Mouse (Mus musculus): ENCODE measurements around the gene Kcnma1. TPM values are rescaled to one million over a fixed set of nuclear protein-coding genes. Genes with fewer than 3 reads are reported as not detected.

Kcnma1 gene
- polyA plus RNA-seq, 1 experiment from 2014 or later: 6.0 TPM

- 80% methylated on average over 6 of the region's 6 CpGs for WGBS
- Histone ChIP-seq H3K27ac (ENCODE audit: low read length) (no peak overlapping the region), H3K4me2 (ENCODE audit: low read depth, low read length) (no peak overlapping the region), H3K27me3 (replicated peaks; ENCODE audit: control insufficient read depth, insufficient read depth, low read length) (no peaks in the 10 kb centered on the region), H3K4me1 (ENCODE audit: control insufficient read depth, insufficient read depth, low read length) (no peaks in the 10 kb centered on the region), H3K9me3 (ENCODE audit: control insufficient read depth, low read length) (no peaks in the 10 kb centered on the region), H3K36me3 (ENCODE audit: control insufficient read depth, insufficient read depth, low read length) (no peaks in the 10 kb centered on the region), H3K4me3 (ENCODE audit: low read length) (no peak overlapping the region), H3K9ac (ENCODE audit: low read depth, low read length) (no peak overlapping the region)
- ATAC-seq: no peak
These were observed 79.3 kb downstream of the Kcnma1 start for GRCm38 (mm10) chr14:23935016-23935415.

- H3K27ac ChIP-seq (ENCODE audit: low read length): no peak overlapping the region
- H3K4me2 ChIP-seq (ENCODE audit: low read depth, low read length): no peak overlapping the region
- no peak overlapping the region for H3K4me3 ChIP-seq (ENCODE audit: low read length)
- H3K36me3 ChIP-seq (ENCODE audit: control insufficient read depth, insufficient read depth, low read length): no peaks in the 10 kb centered on the region
- ATAC-seq: no peak
- no peak overlapping the region for H3K9ac ChIP-seq (ENCODE audit: low read depth, low read length)
- WGBS: 62% methylated on average over 6 of the region's 6 CpGs
- no peaks in the 10 kb centered on the region for H3K27me3 ChIP-seq (replicated peaks; ENCODE audit: control insufficient read depth, insufficient read depth, low read length)
- no peaks in the 10 kb centered on the region for H3K4me1 ChIP-seq (ENCODE audit: control insufficient read depth, insufficient read depth, low read length)
- H3K9me3 ChIP-seq (ENCODE audit: control insufficient read depth, low read length): no peaks in the 10 kb centered on the region
These were observed 82.6 kb downstream of the Kcnma1 start for GRCm38 (mm10) chr14:23931671-23932071.

DNA sequence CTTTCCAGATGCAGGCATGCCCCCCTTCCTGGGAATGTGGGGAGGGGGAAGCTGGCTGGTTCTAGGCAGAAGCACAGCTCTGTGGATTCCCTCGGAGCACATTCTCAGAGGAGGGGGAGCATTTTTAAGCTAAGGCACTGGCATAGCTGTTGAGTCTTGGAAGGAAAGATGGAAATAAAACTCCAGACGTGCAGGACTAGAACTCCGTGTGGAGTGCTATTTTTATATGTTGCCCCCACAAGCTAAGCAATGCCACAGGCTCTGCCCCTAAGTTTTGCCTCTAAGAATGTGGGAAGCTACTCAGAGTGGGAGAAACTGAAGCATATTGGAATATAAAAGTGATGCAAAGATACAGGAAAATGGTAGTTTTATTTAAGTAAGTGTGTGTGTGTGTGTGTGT lies 85.1 kb downstream of the Kcnma1 start:
- 73% methylated on average over 3 of the region's 3 CpGs for WGBS
- no peak for ATAC-seq

DNA sequence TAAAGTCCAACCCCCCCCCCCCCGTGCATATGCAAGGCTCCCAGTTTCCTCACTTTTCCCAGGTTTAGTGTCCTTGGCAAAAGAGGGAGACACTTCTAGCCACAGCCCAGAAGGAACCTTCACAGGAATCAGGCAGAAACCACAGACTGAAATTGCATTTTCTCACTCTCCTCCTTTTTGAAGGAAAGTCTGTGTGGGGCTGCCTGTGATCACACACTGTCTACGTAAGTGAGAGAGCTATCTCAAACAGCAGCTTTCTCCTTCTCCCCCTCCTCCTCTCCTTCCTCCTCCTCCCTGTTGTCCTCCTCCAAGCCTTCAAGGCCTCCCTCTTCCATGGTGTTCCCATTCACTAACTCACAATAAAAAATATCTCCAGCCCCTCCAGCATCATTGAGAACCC lies 90.9 kb downstream of the Kcnma1 start:
- WGBS: 73% methylated on average over 2 of the region's 2 CpGs
- H3K27me3 ChIP-seq (replicated peaks; ENCODE audit: control insufficient read depth, insufficient read depth, low read length): no peaks in the 10 kb centered on the region

More for the DNA sequence above, 85.1 kb downstream of the Kcnma1 start:
- Histone ChIP-seq H3K27me3 (replicated peaks; ENCODE audit: control insufficient read depth, insufficient read depth, low read length) (no peaks in the 10 kb centered on the region), H3K27ac (ENCODE audit: low read length) (no peak overlapping the region), H3K36me3 (ENCODE audit: control insufficient read depth, insufficient read depth, low read length) (no peaks in the 10 kb centered on the region), H3K4me2 (ENCODE audit: low read depth, low read length) (no peak overlapping the region), H3K9ac (ENCODE audit: low read depth, low read length) (no peak overlapping the region), H3K4me3 (ENCODE audit: low read length) (no peak overlapping the region), H3K4me1 (ENCODE audit: control insufficient read depth, insufficient read depth, low read length) (no peaks in the 10 kb centered on the region), H3K9me3 (ENCODE audit: control insufficient read depth, low read length) (no peaks in the 10 kb centered on the region)

GRCm38 (mm10) chr14:23922755-23923154 lies 91.5 kb downstream of the Kcnma1 start:
- Histone ChIP-seq H3K4me3 (ENCODE audit: low read length) (no peak overlapping the region), H3K4me2 (ENCODE audit: low read depth, low read length) (no peak overlapping the region), H3K27me3 (replicated peaks; ENCODE audit: control insufficient read depth, insufficient read depth, low read length) (no peaks in the 10 kb centered on the region), H3K36me3 (ENCODE audit: control insufficient read depth, insufficient read depth, low read length) (no peaks in the 10 kb centered on the region), H3K9me3 (ENCODE audit: control insufficient read depth, low read length) (no peaks in the 10 kb centered on the region), H3K9ac (ENCODE audit: low read depth, low read length) (no peak overlapping the region), H3K4me1 (ENCODE audit: control insufficient read depth, insufficient read depth, low read length) (no peaks in the 10 kb centered on the region), H3K27ac (ENCODE audit: low read length) (no peak overlapping the region)
- ATAC-seq: no peak
- WGBS: 77% methylated on average over 3 of the region's 3 CpGs

More for the DNA sequence above, 90.9 kb downstream of the Kcnma1 start:
- H3K9me3 ChIP-seq (ENCODE audit: control insufficient read depth, low read length): no peaks in the 10 kb centered on the region
- no peaks in the 10 kb centered on the region for H3K4me1 ChIP-seq (ENCODE audit: control insufficient read depth, insufficient read depth, low read length)
- no peak for ATAC-seq
- H3K36me3 ChIP-seq (ENCODE audit: control insufficient read depth, insufficient read depth, low read length): no peaks in the 10 kb centered on the region
- H3K9ac ChIP-seq (ENCODE audit: low read depth, low read length): no peak overlapping the region
- H3K27ac ChIP-seq (ENCODE audit: low read length): no peak overlapping the region
- H3K4me2 ChIP-seq (ENCODE audit: low read depth, low read length): no peak overlapping the region
- H3K4me3 ChIP-seq (ENCODE audit: low read length): no peak overlapping the region

DNA sequence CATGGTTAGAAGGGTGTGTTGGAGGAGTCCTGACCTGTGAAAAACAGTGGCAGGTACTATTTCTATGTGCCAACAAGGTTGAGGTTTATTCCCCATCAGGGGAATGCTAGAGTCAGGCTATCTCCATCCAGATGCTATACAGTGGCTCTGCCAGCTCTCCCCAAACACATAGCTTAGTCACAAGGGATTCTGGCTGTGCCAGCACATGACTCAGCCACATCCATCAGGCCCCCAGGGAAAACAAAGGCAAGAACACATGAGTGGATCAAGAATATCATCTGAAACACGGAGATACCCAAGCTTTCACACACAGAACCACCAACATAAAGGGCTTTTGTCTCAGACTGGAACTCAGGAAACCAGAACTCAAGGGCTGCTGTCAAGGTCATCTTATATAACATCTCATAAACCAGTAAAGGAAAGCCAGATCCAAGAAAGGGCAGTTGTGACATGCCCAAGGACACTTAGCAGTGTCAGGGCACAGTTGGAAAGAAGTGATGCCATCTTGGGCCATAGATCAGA lies 103.1 kb downstream of the Kcnma1 start:
- no peak for ATAC-seq
- Histone ChIP-seq H3K9ac (ENCODE audit: low read depth, low read length) (no peak overlapping the region), H3K4me2 (ENCODE audit: low read depth, low read length) (no peak overlapping the region), H3K27ac (ENCODE audit: low read length) (no peak overlapping the region), H3K4me1 (ENCODE audit: control insufficient read depth, insufficient read depth, low read length) (no peaks in the 10 kb centered on the region), H3K36me3 (ENCODE audit: control insufficient read depth, insufficient read depth, low read length) (no peaks in the 10 kb centered on the region), H3K27me3 (replicated peaks; ENCODE audit: control insufficient read depth, insufficient read depth, low read length) (no peaks in the 10 kb centered on the region), H3K4me3 (ENCODE audit: low read length) (no peak overlapping the region), H3K9me3 (ENCODE audit: control insufficient read depth, low read length) (no peaks in the 10 kb centered on the region)
- 61% methylated on average over 1 of the region's 1 CpGs for WGBS

DNA sequence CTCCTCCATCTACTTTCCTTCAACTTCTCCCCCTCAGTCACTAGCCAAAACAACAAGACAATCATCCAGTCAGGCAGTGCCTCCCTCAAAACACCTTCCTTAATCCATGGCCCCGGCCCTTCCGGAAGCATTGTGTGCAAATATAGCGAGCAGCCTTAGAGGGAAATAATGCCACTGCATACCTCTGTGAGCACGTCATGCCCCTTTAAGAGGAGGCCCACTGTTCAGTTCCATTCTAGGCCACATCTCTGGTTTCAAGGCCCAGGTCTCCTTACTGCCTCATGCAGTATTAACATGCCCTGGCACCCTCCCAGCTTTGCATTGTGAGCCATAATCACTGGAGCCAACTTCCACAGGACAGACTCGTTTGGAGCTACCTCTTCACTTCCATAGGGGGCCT lies 105.7 kb downstream of the Kcnma1 start:
- Histone ChIP-seq H3K36me3 (ENCODE audit: control insufficient read depth, insufficient read depth, low read length) (no peaks in the 10 kb centered on the region), H3K27ac (ENCODE audit: low read length) (no peak overlapping the region), H3K4me1 (ENCODE audit: control insufficient read depth, insufficient read depth, low read length) (no peaks in the 10 kb centered on the region), H3K4me3 (ENCODE audit: low read length) (no peak overlapping the region), H3K9me3 (ENCODE audit: control insufficient read depth, low read length) (no peaks in the 10 kb centered on the region), H3K27me3 (replicated peaks; ENCODE audit: control insufficient read depth, insufficient read depth, low read length) (no peaks in the 10 kb centered on the region), H3K4me2 (ENCODE audit: low read depth, low read length) (no peak overlapping the region), H3K9ac (ENCODE audit: low read depth, low read length) (no peak overlapping the region)
- 61% methylated on average over 5 of the region's 5 CpGs for WGBS
- no peak for ATAC-seq

DNA sequence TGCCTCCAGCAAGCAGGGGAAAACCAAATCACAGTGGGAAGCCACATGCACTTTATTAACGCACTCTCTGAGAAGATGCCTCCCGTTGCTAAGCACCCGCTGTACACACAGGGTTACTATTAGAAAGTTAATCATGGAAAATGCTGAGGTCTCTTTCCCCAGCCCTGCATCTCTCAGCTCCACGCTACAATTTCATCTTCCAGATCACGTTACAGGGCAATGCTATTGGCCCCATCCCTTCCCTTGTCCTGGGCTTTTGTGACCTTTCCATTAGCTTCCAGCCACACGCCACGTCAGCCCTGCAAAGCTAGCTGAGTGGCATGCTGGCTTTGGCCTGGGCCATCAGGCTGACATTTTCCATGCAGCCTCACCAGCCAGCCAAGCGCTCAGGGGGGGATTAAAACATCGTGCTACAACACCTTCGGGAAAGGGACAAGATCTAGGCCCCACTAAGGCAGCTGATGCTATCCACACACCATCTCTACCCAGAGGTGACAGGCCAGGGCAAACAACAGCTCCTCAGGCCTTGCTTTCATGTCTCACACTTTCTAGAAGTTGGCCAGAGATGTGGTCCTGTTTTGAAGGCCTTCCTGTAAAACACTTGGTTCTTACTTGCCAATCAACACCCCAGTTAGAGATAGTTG lies 111.5 kb downstream of the Kcnma1 start:
- H3K36me3 ChIP-seq (ENCODE audit: control insufficient read depth, insufficient read depth, low read length): no peaks in the 10 kb centered on the region
- no peaks in the 10 kb centered on the region for H3K27me3 ChIP-seq (replicated peaks; ENCODE audit: control insufficient read depth, insufficient read depth, low read length)
- H3K4me2 ChIP-seq (ENCODE audit: low read depth, low read length): no peak overlapping the region
- H3K4me3 ChIP-seq (ENCODE audit: low read length): no peak overlapping the region
- no peaks in the 10 kb centered on the region for H3K9me3 ChIP-seq (ENCODE audit: control insufficient read depth, low read length)
- no peak for ATAC-seq
- H3K9ac ChIP-seq (ENCODE audit: low read depth, low read length): no peak overlapping the region
- no peak overlapping the region for H3K27ac ChIP-seq (ENCODE audit: low read length)
- peaks cover 3% of the 10 kb centered on the region; the same call in 1 of the 2 replicates for H3K4me1 ChIP-seq (ENCODE audit: control insufficient read depth, insufficient read depth, low read length)
- WGBS: 37% methylated on average over 10 of the region's 10 CpGs

GRCm38 (mm10) chr14:23899462-23899861 lies 114.8 kb downstream of the Kcnma1 start:
- Histone ChIP-seq H3K9me3 (ENCODE audit: control insufficient read depth, low read length) (no peaks in the 10 kb centered on the region), H3K9ac (ENCODE audit: low read depth, low read length) (no peak overlapping the region), H3K4me3 (ENCODE audit: low read length) (no peak overlapping the region), H3K4me1 (ENCODE audit: control insufficient read depth, insufficient read depth, low read length) (peaks cover 3% of the 10 kb centered on the region; the same call in 1 of the 2 replicates), H3K36me3 (ENCODE audit: control insufficient read depth, insufficient read depth, low read length) (no peaks in the 10 kb centered on the region), H3K27me3 (replicated peaks; ENCODE audit: control insufficient read depth, insufficient read depth, low read length) (no peaks in the 10 kb centered on the region), H3K27ac (ENCODE audit: low read length) (no peak overlapping the region), H3K4me2 (ENCODE audit: low read depth, low read length) (no peak overlapping the region)
- 82% methylated on average over 5 of the region's 5 CpGs for WGBS
- ATAC-seq: no peak

GRCm38 (mm10) chr14:23897815-23898214 lies 116.5 kb downstream of the Kcnma1 start:
- Histone ChIP-seq H3K4me1 (ENCODE audit: control insufficient read depth, insufficient read depth, low read length) (peaks cover 2% of the 10 kb centered on the region; the same call in 1 of the 2 replicates), H3K36me3 (ENCODE audit: control insufficient read depth, insufficient read depth, low read length) (no peaks in the 10 kb centered on the region), H3K4me2 (ENCODE audit: low read depth, low read length) (no peak overlapping the region), H3K27ac (ENCODE audit: low read length) (no peak overlapping the region), H3K4me3 (ENCODE audit: low read length) (no peak overlapping the region), H3K9me3 (ENCODE audit: control insufficient read depth, low read length) (no peaks in the 10 kb centered on the region), H3K9ac (ENCODE audit: low read depth, low read length) (no peak overlapping the region), H3K27me3 (replicated peaks; ENCODE audit: control insufficient read depth, insufficient read depth, low read length) (no peaks in the 10 kb centered on the region)
- WGBS: 73% methylated on average over 5 of the region's 5 CpGs
- ATAC-seq: no peak
